Mouse (Mus musculus): ENCODE measurements around the gene Cfap74. TPM values are rescaled to one million over a fixed set of nuclear protein-coding genes. Genes with fewer than 3 reads are reported as not detected.
"Not testable (repeated sequence)": the region's sequence is repeated elsewhere in the genome, so short reads cannot be mapped to it uniquely, and the experiment has no call there.

Gene Cfap74
- polyA plus RNA-seq, 1 experiment: 2.0 TPM

GRCm38 (mm10) chr4:155473319-155473718 lies 64.3 kb downstream of the Cfap74 start:
- Histone ChIP-seq H3K4me1 (ENCODE audit: control insufficient read depth, insufficient read depth, low read length) (no peaks in the 10 kb centered on the region), H3K27ac (ENCODE audit: insufficient read depth, low read length) (no peak overlapping the region), H3K4me3 (ENCODE audit: insufficient read depth, low read length) (no peak overlapping the region)
- TF ChIP-seq CTCF (IDR thresholded peaks at IDR 0.05; ENCODE audit: borderline replicate concordance, insufficient read depth, low read length): no peak

DNA sequence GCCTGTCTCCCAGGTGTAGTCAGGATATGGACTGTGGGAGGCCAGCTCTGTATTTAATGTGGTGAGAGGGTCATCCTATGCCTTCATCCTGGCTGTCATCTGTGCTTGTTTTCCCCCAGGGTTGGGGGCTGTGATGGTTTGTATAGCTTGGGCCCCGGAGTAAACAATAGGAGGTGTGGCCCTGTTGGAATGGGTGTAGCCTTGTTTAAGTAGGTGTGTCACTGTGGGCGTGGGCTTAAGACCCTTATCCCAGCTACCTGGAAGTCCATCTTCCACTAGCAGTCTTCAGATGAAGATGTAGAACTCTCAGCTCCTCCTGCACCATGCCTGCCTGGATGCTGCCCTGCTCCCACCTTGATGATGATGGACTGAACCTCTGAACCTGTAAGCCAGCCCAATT lies 64.8 kb downstream of the Cfap74 start:
- not testable (repeated sequence) for H3K4me3 ChIP-seq (ENCODE audit: insufficient read depth, low read length); H3K4me1 ChIP-seq (ENCODE audit: control insufficient read depth, insufficient read depth, low read length)

DNA sequence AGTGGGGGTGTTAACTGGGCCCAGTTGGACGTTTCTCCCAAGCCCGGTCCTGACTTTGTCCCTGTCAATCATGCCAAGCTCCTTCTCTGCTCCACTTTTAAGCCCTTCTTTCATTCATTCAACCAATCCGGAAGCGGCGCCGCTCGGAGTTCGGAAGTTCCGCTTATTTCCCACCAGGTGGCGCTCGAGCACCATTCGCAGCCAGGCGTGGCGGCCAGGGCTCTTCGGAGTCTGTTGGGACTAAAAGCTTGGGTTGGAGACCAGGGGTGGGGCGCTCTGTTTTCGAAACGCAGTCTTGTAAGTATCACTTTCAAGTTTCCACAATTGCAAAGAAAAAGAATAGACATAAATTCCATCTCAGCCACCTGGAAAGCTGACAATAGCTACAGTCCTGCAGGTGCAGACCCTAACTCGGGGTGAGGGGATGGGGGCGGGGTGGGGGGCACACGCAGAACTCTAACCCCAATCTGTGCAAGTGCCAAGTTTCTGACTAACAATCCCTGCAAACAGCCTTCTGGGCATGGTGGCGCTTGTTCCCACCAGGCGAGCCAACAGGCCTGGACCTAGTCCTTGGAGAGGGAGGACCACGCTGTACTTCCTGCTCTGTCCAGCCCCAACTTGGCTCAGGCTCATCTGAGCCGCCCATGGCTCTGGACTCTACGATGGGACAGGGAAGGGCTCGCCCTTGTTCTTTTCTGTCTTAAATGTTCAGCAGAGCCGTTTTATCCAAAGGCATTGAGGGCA lies 72.6 kb downstream of the Cfap74 start:
- TF ChIP-seq CTCF (IDR thresholded peaks at IDR 0.05; ENCODE audit: borderline replicate concordance, insufficient read depth, low read length) (peak; percentile 78), POLR2A (IDR thresholded peaks at IDR 0.05; ENCODE audit: low read depth, low read length) (no peak)
- Histone ChIP-seq H3K27ac (ENCODE audit: insufficient read depth, low read length) (peak overlapping the region; percentile 28), H3K4me1 (ENCODE audit: control insufficient read depth, insufficient read depth, low read length) (no peaks in the 10 kb centered on the region), H3K4me3 (ENCODE audit: insufficient read depth, low read length) (no peak overlapping the region)

More for the DNA sequence above, 64.8 kb downstream of the Cfap74 start:
- not testable (repeated sequence) for H3K27ac ChIP-seq (ENCODE audit: insufficient read depth, low read length)

DNA sequence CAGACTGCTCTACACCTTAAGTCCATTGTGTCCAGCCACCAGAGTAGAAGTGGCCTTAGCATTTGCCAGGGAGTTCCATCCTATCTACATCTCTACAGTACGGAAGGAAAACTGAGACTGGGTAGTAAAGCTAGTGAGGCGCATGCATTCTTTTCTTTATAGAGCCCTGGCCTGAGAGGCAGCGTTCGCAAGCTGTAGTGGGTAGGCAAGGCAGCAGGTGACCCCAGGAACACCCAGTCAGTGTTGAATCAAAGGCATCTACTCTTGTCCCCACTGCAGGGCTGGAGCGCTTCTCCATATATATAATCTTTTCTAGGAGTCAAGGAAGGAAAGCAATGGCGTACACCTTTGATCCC lies 73.1 kb downstream of the Cfap74 start:
- Histone ChIP-seq H3K27ac (ENCODE audit: insufficient read depth, low read length) (peak overlapping the region; percentile 28), H3K4me1 (ENCODE audit: control insufficient read depth, insufficient read depth, low read length) (no peaks in the 10 kb centered on the region), H3K4me3 (ENCODE audit: insufficient read depth, low read length) (no peak overlapping the region)
- no peak for TF ChIP-seq CTCF (IDR thresholded peaks at IDR 0.05; ENCODE audit: borderline replicate concordance, insufficient read depth, low read length)
- no peak for TF ChIP-seq POLR2A (IDR thresholded peaks at IDR 0.05; ENCODE audit: low read depth, low read length)

GRCm38 (mm10) chr4:155482733-155483540 lies 73.9 kb downstream of the Cfap74 start:
- TF ChIP-seq POLR2A (IDR thresholded peaks at IDR 0.05; ENCODE audit: low read depth, low read length) (no peak), CTCF (IDR thresholded peaks at IDR 0.05; ENCODE audit: borderline replicate concordance, insufficient read depth, low read length) (no peak)
- Histone ChIP-seq H3K4me1 (ENCODE audit: control insufficient read depth, insufficient read depth, low read length) (0 out of 2 replicates have a peak, but pooled peaks cover 2% of the 10 kb centered on the region), H3K4me3 (ENCODE audit: insufficient read depth, low read length) (no peak overlapping the region), H3K27ac (ENCODE audit: insufficient read depth, low read length) (no peak overlapping the region)

- Histone ChIP-seq H3K4me1 (ENCODE audit: control insufficient read depth, insufficient read depth, low read length) (peaks cover 5% of the 10 kb centered on the region; the same call in 1 of the 2 replicates), H3K4me3 (ENCODE audit: insufficient read depth, low read length) (no peak overlapping the region), H3K27ac (ENCODE audit: insufficient read depth, low read length) (no peak overlapping the region)
- TF ChIP-seq CTCF (IDR thresholded peaks at IDR 0.05; ENCODE audit: borderline replicate concordance, insufficient read depth, low read length) (no peak), POLR2A (IDR thresholded peaks at IDR 0.05; ENCODE audit: low read depth, low read length) (no peak)
Observed at GRCm38 (mm10) chr4:155485521-155485920, 76.5 kb downstream of the Cfap74 start.

DNA sequence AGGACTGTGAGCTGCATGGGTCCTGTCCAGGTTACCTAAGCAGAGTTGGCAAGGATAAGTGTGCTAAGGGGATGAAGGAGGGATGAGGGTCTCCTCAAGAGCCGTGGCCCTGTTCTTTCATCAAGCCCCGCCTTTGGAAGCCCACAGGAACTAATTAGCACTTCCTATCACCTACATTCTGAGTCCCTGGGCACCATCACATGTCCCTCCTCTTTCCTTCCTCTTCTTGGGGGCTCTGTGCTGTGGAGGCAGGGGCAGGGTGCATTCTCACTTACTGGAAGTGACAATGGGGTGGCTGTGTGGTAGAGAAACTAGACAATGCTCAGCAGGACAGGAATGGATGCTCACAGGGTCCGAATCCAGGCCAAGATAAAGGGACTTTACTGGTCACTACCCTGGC lies 78.8 kb downstream of the Cfap74 start:
- TF ChIP-seq CTCF (IDR thresholded peaks at IDR 0.05; ENCODE audit: borderline replicate concordance, insufficient read depth, low read length) (no peak), POLR2A (IDR thresholded peaks at IDR 0.05; ENCODE audit: low read depth, low read length) (no peak)
- Histone ChIP-seq H3K4me1 (ENCODE audit: control insufficient read depth, insufficient read depth, low read length) (peaks cover 7% of the 10 kb centered on the region; the same call in 1 of the 2 replicates), H3K4me3 (ENCODE audit: insufficient read depth, low read length) (no peak overlapping the region), H3K27ac (ENCODE audit: insufficient read depth, low read length) (peak overlapping the region; percentile 34)

GRCm38 (mm10) chr4:155488232-155489025 lies 79.4 kb downstream of the Cfap74 start:
- Histone ChIP-seq H3K4me1 (ENCODE audit: control insufficient read depth, insufficient read depth, low read length) (peaks cover 8% of the 10 kb centered on the region; the same call in 1 of the 2 replicates), H3K27ac (ENCODE audit: insufficient read depth, low read length) (peak overlapping the region; percentile 62), H3K4me3 (ENCODE audit: insufficient read depth, low read length) (no peak overlapping the region)
- TF ChIP-seq CTCF (IDR thresholded peaks at IDR 0.05; ENCODE audit: borderline replicate concordance, insufficient read depth, low read length) (no peak), POLR2A (IDR thresholded peaks at IDR 0.05; ENCODE audit: low read depth, low read length) (peak; percentile 58)

DNA sequence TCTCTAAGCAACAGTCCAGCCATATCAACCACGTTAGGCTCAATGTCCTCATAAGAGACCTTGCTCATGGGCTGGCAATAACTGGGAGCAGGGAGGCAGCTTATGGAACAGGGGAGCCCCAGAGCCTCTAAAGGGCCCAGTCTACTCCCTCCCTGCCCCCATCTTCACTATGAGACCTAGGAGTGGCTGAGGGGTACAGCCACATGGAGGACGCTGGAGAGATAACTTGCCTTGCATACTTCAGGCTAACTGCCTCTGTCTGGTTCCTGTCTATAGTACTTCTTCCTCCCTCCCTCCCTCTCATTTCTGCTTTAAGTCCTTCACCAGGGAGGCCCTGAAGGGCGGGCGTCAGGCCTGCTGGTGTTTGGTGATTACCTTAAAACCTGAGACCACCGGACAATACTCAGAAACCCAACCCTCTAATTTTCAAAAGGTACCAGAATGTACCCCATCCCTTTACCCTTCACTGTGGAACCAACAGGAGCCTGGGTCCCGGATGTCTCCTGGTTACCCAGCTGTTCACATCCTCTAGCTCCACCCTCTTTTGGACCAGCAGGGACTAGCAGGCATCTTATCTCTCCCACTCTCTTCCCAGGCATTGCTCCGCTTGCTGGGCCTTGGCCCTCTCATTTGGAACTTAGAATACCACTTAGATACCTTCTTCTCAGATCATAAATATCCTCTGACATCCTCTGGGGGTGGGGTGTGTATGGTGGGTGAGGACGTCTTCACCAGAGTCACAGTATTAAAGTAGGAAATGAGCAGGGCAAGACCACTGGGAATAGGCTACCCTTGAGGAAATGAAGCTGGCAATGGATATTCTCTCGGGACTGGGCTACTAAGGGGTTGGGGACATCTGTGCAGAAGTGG lies 80.3 kb downstream of the Cfap74 start:
- Histone ChIP-seq H3K4me3 (ENCODE audit: insufficient read depth, low read length) (no peak overlapping the region), H3K4me1 (ENCODE audit: control insufficient read depth, insufficient read depth, low read length) (peaks cover 9% of the 10 kb centered on the region; the same call in 1 of the 2 replicates), H3K27ac (ENCODE audit: insufficient read depth, low read length) (peak overlapping the region; percentile 62; the same call in 1 of the 2 replicates)
- TF ChIP-seq CTCF (IDR thresholded peaks at IDR 0.05; ENCODE audit: borderline replicate concordance, insufficient read depth, low read length) (no peak), POLR2A (IDR thresholded peaks at IDR 0.05; ENCODE audit: low read depth, low read length) (no peak)
